Mouse (Mus musculus) heart, embryonic 12.5 days (tissue): ENCODE measurements around the gene Eif2d. TPM values are rescaled to one million over a fixed set of nuclear protein-coding genes. Genes with fewer than 3 reads are reported as not detected.

Source experiments
- ATAC-seq: fragments of 200-750 bp; cut with Nextera tagmentation; 2 replicates; pipeline ENCODE4 v1.8.0; 2017; ENCODE audit warnings: moderate TSS enrichment, moderate library complexity; ENCODE audit not compliant: insufficient number of reproducible peaks, low FRiP score
- H3K27ac ChIP-seq: fragments of 300-500 bp; sonication (generic); 2 replicates; pipeline ENCODE4 v1.5.1; 2016; ENCODE audit warnings: mild to moderate bottlenecking, moderate library complexity; ENCODE audit not compliant: poor library complexity, severe bottlenecking
- H3K27me3 ChIP-seq: fragments of 300-500 bp; sonication (generic); replicated peaks from 2 replicates; pipeline ENCODE4 v1.6.1; 2016; ENCODE audit warnings: mild to moderate bottlenecking, moderate library complexity
- H3K36me3 ChIP-seq: fragments of 300-500 bp; sonication (generic); 2 replicates; pipeline ENCODE4 v1.6.1; 2016; ENCODE audit warnings: mild to moderate bottlenecking, moderate library complexity
- H3K4me1 ChIP-seq: fragments of 300-500 bp; sonication (generic); replicated peaks from 2 replicates; pipeline ENCODE4 v1.6.1; 2016; ENCODE audit warnings: mild to moderate bottlenecking
- H3K4me2 ChIP-seq: fragments of 300-500 bp; sonication (generic); 2 replicates; pipeline ENCODE4 v1.6.1; 2016; ENCODE audit warnings: mild to moderate bottlenecking, moderate library complexity
- H3K4me3 ChIP-seq: fragments of 300-500 bp; sonication (generic); 2 replicates; pipeline ENCODE4 v1.5.1; 2016; ENCODE audit warnings: mild to moderate bottlenecking
- H3K9ac ChIP-seq: fragments of 300-500 bp; sonication (generic); 2 replicates; pipeline ENCODE4 v1.6.1; 2016; ENCODE audit warnings: mild to moderate bottlenecking, moderate library complexity
- H3K9me3 ChIP-seq: fragments of 300-500 bp; sonication (generic); replicated peaks from 2 replicates; pipeline ENCODE4 v1.6.1; 2016; ENCODE audit warnings: mild to moderate bottlenecking, moderate library complexity
- WGBS: fragments of 180-500 bp; shearing (Covaris S2); methylation state at CpG from one replicate; pipeline ENCODE4 v1.1.7; 2016; 5-methylcytosine and 5-hydroxymethylcytosine counted together
- polyA plus RNA-seq: library from polyadenylated mRNA; unstranded; fragments of >200 nt; fragmentation: Nextera tagmentation; extraction: Ambion mirVana; gene quantifications from 2 replicates; pipeline ENCODE4 v1.2.1, GENCODE M21; 2016

Gene Eif2d
- polyA plus RNA-seq, 1 experiment from 2014 or later, result 45.8 TPM

DNA sequence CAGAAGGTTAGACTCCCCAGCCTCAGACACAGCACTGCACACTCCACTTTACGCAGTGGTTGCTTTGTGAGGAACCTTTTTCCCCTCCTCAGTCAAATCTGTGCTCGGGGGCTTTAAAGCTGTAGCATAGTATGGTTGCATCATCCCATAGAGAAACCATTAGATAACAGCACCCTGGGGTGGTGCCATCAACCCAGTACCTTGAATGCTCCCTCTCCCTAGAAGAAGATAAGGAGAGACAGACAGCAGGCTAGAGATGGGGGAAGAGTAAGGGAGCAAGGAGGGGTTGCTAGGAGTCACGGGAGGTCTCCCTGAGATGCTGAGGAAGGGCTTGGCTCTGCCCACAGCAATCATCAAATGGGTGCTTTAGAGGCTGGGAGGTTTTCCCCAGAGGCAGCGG, 48.4 kb downstream of the Eif2d start:
- Histone ChIP-seq H3K27ac (no peak overlapping the region), H3K36me3 (no peaks in the 10 kb centered on the region), H3K27me3 (no peaks in the 10 kb centered on the region), H3K9ac (no peak overlapping the region), H3K9me3 (no peaks in the 10 kb centered on the region), H3K4me2 (no peak overlapping the region), H3K4me1 (peaks cover 41% of the 10 kb centered on the region), H3K4me3 (no peak overlapping the region)
- WGBS, result 63% methylated on average over 4 of the region's 4 CpGs
- no peak for ATAC-seq

DNA sequence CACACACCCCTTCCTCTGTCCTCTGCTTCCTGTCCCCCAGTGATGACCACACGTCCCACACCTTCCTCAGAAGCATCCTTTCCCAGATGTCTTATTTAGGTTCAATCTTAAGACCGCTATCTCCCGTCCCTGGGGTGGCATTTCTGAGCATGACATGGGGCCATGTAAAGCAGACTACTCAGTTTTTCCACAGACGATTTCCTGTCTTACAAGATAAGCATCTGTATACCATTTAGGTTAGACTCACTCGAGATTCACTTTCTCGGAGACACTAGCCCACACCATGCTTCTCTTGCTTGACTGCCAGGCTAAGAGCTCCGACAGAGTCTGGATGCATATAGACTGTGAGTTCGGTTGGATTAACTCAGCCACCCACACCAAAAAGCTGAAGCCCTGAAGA, 51.5 kb downstream of the Eif2d start:
- no peak overlapping the region for H3K27ac ChIP-seq
- 63% methylated on average over 8 of the region's 8 CpGs for WGBS

DNA sequence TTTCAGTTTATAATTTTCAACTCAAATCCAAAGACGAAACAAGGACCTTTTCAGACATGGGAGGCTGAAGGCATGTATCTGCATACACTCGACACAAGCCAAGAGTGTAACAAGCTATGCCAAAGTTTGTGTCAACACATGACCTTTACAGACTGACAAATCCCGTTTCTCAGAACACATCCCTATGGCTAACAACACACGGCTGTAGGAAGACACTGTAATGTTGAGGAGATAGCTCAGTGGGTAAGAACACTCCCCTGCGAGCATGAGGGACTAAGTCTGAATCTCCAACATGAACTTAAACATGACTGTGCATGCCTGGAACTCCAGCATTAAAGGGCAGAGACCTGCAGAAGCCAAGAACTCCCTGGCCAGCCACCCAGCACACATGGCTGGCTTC, 53.4 kb downstream of the Eif2d start:
- H3K9me3 ChIP-seq, result no peaks in the 10 kb centered on the region
- WGBS, result 69% methylated on average over 5 of the region's 5 CpGs
- ATAC-seq, result no peak
- H3K27ac ChIP-seq, result no peak overlapping the region
- H3K9ac ChIP-seq, result no peak overlapping the region
- H3K4me3 ChIP-seq, result no peak overlapping the region
- H3K4me2 ChIP-seq, result no peak overlapping the region
- H3K4me1 ChIP-seq, result peaks cover 13% of the 10 kb centered on the region
- peaks cover 9% of the 10 kb centered on the region for H3K36me3 ChIP-seq
- no peaks in the 10 kb centered on the region for H3K27me3 ChIP-seq

More for the DNA sequence above, 51.5 kb downstream of the Eif2d start:
- Histone ChIP-seq H3K4me2 (no peak overlapping the region), H3K27me3 (no peaks in the 10 kb centered on the region), H3K9ac (no peak overlapping the region), H3K4me1 (peaks cover 31% of the 10 kb centered on the region), H3K9me3 (no peaks in the 10 kb centered on the region), H3K36me3 (no peaks in the 10 kb centered on the region), H3K4me3 (no peak overlapping the region)
- ATAC-seq, result no peak

DNA sequence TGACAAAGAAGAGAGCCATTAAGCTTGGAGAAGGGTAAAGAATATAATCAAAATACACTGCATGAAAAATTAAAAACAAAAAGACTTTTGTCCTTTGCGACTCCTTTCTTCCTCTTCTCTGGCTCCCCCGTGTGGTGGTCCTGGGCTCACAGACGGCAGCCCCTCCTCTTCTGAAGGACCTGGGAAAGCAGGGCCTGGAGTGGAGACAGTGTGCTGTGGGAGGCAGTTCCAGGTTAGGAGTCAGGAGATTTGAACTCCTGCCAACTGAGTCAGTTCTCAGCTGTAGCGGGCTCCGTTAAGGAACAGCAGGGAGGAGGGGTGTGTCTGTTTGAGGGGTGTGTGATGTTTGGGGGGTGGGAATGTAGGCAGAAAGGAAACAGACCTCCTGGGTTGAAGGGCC, 54.5 kb downstream of the Eif2d start:
- peak; percentile 72 for ATAC-seq
- Histone ChIP-seq H3K4me1 (peaks cover 10% of the 10 kb centered on the region; the same call in 1 of the 2 replicates), H3K9me3 (no peaks in the 10 kb centered on the region), H3K27me3 (no peaks in the 10 kb centered on the region), H3K27ac (0 out of 2 replicates have a peak overlapping the region, but pooled peaks have one; percentile 13), H3K4me2 (no peak overlapping the region), H3K36me3 (peaks cover 16% of the 10 kb centered on the region), H3K4me3 (no peak overlapping the region), H3K9ac (0 out of 2 replicates have a peak overlapping the region, but pooled peaks have one; percentile 20)
- WGBS, result 3% methylated on average over 5 of the region's 5 CpGs

DNA sequence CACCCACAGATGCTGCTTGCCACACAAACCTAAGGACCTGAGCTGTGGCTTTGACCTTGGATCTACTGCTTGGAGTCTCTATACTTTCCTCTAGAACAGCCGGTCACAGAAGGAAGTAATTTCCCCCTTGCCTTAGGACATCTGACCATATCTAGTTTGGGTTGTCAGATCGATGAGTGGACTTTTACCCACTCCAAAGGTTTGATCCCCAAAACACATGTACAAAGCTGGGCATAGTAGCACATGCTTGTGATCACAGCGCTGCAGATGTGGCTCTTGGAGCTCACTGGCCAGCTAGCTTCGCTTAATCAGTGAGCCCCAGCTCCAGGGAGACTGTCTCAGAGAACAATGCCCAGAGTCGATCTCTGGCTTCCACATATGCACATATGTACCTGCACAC, 55.1 kb downstream of the Eif2d start:
- no peak overlapping the region for H3K4me2 ChIP-seq
- ATAC-seq, result no peak
- H3K9me3 ChIP-seq, result no peaks in the 10 kb centered on the region
- H3K27me3 ChIP-seq, result no peaks in the 10 kb centered on the region
- H3K36me3 ChIP-seq, result peaks cover 16% of the 10 kb centered on the region
- no peak overlapping the region for H3K4me3 ChIP-seq
- H3K9ac ChIP-seq, result no peak overlapping the region
- WGBS, result 85% methylated on average over 5 of the region's 5 CpGs
- H3K27ac ChIP-seq, result 0 out of 2 replicates have a peak overlapping the region, but pooled peaks have one; percentile 13
- peaks cover 11% of the 10 kb centered on the region for H3K4me1 ChIP-seq

DNA sequence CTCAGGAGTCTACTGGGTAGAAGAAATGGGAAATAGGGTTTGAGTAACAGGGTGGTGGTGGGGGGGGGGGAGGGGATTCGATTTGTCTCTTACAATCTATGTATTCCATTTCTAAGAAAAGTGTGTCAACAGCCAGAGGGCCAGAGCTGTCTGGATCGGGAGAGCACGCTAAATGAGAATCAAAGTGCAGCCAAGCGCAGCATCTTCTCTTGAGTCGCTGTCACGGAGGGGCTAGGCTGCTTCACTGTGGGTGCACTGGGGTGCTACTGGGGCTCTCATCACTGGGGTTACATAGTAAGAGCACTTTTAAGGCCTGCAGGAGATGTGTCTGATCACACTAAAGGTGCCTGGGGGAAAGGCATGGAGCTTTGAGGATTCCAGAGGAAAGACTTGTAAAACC, 55.8 kb downstream of the Eif2d start:
- Histone ChIP-seq H3K27me3 (no peaks in the 10 kb centered on the region), H3K4me3 (no peak overlapping the region), H3K4me2 (no peak overlapping the region), H3K27ac (no peak overlapping the region), H3K36me3 (peaks cover 16% of the 10 kb centered on the region), H3K4me1 (peaks cover 16% of the 10 kb centered on the region), H3K9ac (no peak overlapping the region), H3K9me3 (no peaks in the 10 kb centered on the region)
- ATAC-seq, result no peak
- 82% methylated on average over 6 of the region's 6 CpGs for WGBS

DNA sequence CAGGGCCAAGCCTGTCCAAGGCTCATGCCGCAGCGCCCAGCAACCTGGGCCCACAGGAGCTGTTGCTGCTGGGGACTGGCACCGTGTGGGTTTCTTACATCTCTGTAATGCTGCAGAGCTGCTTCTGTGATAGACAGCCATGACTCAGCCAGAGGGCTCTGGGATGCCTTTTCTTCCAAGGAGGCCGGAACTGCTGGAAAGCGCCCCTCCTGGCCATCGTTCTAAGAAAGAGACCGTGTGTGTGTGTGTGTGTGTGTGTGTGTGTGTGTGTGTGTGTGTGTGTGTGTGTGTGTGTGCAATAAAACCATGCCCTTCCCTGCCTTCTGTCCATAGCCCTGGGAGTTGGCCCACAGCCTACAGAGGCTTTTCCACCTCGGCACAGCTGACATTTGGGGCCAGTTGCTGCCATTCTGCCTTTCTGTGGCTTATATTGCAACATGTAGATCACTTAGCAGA, 57.0 kb downstream of the Eif2d start:
- Histone ChIP-seq H3K27ac (no peak overlapping the region), H3K4me1 (peaks cover 24% of the 10 kb centered on the region), H3K9ac (no peak overlapping the region), H3K36me3 (peaks cover 18% of the 10 kb centered on the region), H3K4me2 (no peak overlapping the region), H3K4me3 (no peak overlapping the region), H3K27me3 (no peaks in the 10 kb centered on the region), H3K9me3 (no peaks in the 10 kb centered on the region)
- 69% methylated on average over 8 of the region's 8 CpGs for WGBS
- ATAC-seq, result no peak

DNA sequence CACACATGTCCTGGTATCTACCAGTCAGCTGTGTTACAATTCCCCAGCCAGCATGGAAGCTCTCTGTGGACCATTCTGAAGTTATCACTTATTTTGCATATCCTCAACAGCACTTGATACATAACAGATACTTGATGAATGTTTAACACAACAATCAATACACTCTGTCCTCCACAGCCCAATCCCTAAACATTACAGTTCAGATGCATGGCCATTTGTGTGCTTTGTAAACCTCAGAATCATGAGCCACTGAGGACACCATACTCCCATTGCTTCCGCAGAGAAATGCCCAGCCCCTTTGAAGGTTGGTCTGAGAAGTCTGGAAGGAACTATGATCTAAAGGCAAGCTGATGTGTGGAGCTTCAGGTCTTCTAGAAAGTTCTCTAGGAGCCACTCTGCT, 58.7 kb downstream of the Eif2d start:
- WGBS, result 89% methylated on average over 1 of the region's 1 CpGs
- no peak overlapping the region for H3K9ac ChIP-seq

DNA sequence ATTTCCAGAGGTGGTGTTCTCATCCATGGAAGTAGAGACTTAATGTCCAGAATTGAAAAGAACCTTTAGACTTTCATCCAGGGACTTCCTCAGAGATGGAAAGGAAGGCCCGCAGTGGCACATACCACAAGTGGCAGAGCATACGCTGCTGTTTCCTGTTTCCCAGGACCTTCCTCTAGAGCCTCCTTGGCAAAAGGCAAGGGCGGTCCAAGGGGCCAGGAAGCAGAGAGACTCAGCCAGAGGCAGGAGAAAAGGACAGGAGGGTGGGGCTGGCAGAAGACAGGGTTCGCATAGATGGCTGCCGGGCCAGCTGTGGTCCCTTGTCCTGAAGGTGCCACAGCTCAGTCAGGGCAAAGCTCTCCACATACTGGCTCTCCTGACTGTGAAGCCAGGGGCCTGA, 60.0 kb downstream of the Eif2d start:
- WGBS, result 37% methylated on average over 5 of the region's 5 CpGs
- ATAC-seq, result no peak
- peaks cover 19% of the 10 kb centered on the region for H3K4me1 ChIP-seq
- H3K9me3 ChIP-seq, result no peaks in the 10 kb centered on the region
- H3K27ac ChIP-seq, result no peak overlapping the region
- peaks cover 23% of the 10 kb centered on the region for H3K36me3 ChIP-seq
- no peak overlapping the region for H3K4me2 ChIP-seq
- H3K4me3 ChIP-seq, result no peak overlapping the region
- H3K9ac ChIP-seq, result no peak overlapping the region
- H3K27me3 ChIP-seq, result no peaks in the 10 kb centered on the region

More for the DNA sequence above, 58.7 kb downstream of the Eif2d start:
- H3K36me3 ChIP-seq, result peaks cover 18% of the 10 kb centered on the region
- no peak overlapping the region for H3K4me3 ChIP-seq
- ATAC-seq, result no peak
- H3K4me1 ChIP-seq, result peaks cover 24% of the 10 kb centered on the region
- H3K27ac ChIP-seq, result no peak overlapping the region
- no peaks in the 10 kb centered on the region for H3K9me3 ChIP-seq
- no peaks in the 10 kb centered on the region for H3K27me3 ChIP-seq
- no peak overlapping the region for H3K4me2 ChIP-seq

DNA sequence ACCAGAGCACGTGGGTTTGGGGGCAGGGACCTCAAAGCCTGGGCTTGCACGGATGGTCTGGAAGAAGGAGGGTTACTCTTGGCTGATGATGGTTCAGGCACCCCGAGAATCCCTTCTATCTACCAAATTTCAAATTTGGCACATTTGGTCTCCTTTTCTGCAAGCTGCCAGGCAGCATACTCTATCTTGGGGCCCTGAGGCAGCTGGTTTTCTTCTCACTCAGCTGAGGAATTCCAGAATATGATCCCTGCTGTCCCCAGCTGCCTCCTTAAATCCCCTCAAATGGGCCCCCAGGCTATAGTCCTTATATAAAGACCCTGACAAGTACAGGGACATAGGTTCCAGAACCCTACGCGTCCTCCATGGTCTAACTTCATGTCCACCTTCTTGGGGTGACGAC, 60.4 kb downstream of the Eif2d start:
- Histone ChIP-seq H3K36me3 (peaks cover 24% of the 10 kb centered on the region), H3K9me3 (no peaks in the 10 kb centered on the region), H3K27ac (no peak overlapping the region), H3K4me3 (no peak overlapping the region), H3K27me3 (no peaks in the 10 kb centered on the region), H3K9ac (no peak overlapping the region), H3K4me1 (peaks cover 19% of the 10 kb centered on the region), H3K4me2 (no peak overlapping the region)
- ATAC-seq, result no peak
- 63% methylated on average over 6 of the region's 6 CpGs for WGBS

DNA sequence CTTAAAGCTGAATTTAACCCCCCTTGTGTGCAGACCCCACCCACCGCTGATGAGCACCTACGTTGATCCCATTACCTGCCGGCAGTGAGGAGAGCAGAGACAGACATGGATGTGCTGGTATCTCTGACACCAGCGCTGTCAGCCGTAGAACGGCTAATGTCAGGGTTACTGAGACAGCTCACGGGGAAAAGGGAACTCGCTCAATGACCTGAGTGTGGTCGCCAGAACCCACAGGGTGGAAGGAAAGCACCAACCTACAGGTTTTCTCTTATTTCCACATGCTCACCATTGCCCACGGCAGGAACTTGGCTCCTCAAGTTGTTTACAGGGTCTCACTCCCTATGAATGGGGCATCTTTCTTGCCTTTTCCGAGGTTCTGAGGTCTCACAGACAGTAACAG, 66.0 kb downstream of the Eif2d start:
- no peak overlapping the region for H3K4me3 ChIP-seq
- 81% methylated on average over 11 of the region's 11 CpGs for WGBS
- H3K4me2 ChIP-seq, result no peak overlapping the region
- H3K27me3 ChIP-seq, result no peaks in the 10 kb centered on the region
- H3K36me3 ChIP-seq, result peaks cover 9% of the 10 kb centered on the region; the same call in 1 of the 2 replicates
- H3K9me3 ChIP-seq, result no peaks in the 10 kb centered on the region
- no peak for ATAC-seq
- H3K9ac ChIP-seq, result no peak overlapping the region
- peaks cover 7% of the 10 kb centered on the region for H3K4me1 ChIP-seq
- H3K27ac ChIP-seq, result no peak overlapping the region
